Mouse (Mus musculus) erythroblast, embryonic 14.5 days (primary cell): Measurements from ENCODE around the gene Myo5a.

Experiments
- GATA1 ChIP-seq: IDR thresholded peaks from 2 replicates; pipeline ENCODE4 v1.6.1; 2012; ENCODE audit warnings: low read length, inconsistent platforms, mixed read lengths
- TAL1 ChIP-seq: IDR thresholded peaks from 3 replicates; pipeline ENCODE4 v1.6.1; 2012; ENCODE audit warnings: low read length, inconsistent platforms, mixed read lengths

DNA sequence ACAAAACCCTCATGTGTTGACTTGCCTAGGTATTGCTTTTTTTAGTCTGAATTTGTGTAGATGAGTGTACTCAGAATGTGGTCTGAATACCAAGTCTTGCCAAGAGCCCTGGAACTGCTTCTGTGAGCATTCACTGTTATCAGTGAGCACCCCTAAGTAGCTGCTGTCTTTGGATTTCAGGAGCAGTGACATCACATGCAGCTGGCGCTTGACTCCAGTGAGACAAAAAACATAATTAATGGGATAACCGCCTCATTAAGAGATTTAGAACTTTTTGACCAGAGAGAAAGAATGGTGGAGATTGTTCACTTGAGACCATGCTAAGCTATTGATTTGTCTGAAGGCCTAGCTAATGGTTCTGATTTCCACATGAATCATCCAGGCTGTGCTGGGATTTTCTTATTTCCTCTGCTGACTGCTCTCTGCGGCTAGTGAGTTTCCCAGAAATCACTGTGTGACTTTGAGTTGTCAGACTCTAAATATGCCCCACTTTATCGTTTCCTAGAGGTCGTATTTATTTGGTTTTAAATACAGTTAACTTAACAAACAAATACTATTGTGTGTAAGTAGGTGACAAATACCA lies 14.5 kb downstream of the Myo5a start:
- TF ChIP-seq TAL1 (no peak), GATA1 (no peak)
